Mouse (Mus musculus) Patski (cell line): ENCODE measurements around the gene Bcas2. TPM values are rescaled to one million over a fixed set of nuclear protein-coding genes. Genes with fewer than 3 reads are reported as not detected.
A peak's percentile ranks its signal among the peaks of the same experiment; 100 is the strongest.
"Not testable (repeated sequence)": the region's sequence is repeated elsewhere in the genome, so short reads cannot be mapped to it uniquely, and the experiment has no call there.

Experiments used
- ATAC-seq: fragments of 100-300 bp; one replicate; pipeline ENCODE4 v1.8.0; 2021
- CTCF ChIA-PET: fragments of 350-600 bp; sonication (Branson Sonifier 250); formaldehyde crosslinking; loops from one replicate; lab custom pipeline; 2022; ENCODE audit warnings: inconsistent platforms; lab: Charles Lee
- POLR2A ChIA-PET: fragments of 350-600 bp; sonication (Branson Sonifier 250); formaldehyde crosslinking; loops from one replicate; lab custom pipeline; 2022; ENCODE audit warnings: antibody characterized with exemption, inconsistent platforms; lab: Charles Lee
- DNase-seq: peaks from one replicate; pipeline ENCODE4 v3.0.0-alpha.2; 2011; ENCODE audit warnings: low read depth, low spot score
- H3K27me3 ChIP-seq: fragments of 371-371 bp; one replicate; pipeline ENCODE4 v1.5.1; 2021
- CTCF ChIP-seq: fragments of 100-300 bp; IDR thresholded peaks from one replicate; pipeline ENCODE4 v1.5.1; 2021
- in situ Hi-C: fragments of 300-500 bp; cut with MboI; formaldehyde crosslinking; loops from 3 replicates; pipeline ENCODE4 v1.11.1; 2018; ENCODE audit warnings: low pct_unique_long_range_greater_than_20kb, mixed read lengths
- polyA plus RNA-seq: library from polyadenylated mRNA; unstranded; gene quantifications from one replicate; pipeline ENCODE4 v1.2.3, GENCODE M21; 2021

Gene Bcas2
- polyA plus RNA-seq, 1 experiment from 2014 or later, result 135 TPM

GRCm38 (mm10) chr3:103139047-103139446, 32.4 kb upstream of the Bcas2 start:
- POLR2A ChIA-PET, result no interaction called here
- DNase-seq, result no peak
- CTCF ChIA-PET, result interaction anchor here (0.7 to 0.9 kb wide), 2 partner anchors 8 to 17 kb away, joined by 3 to 5 read pairs; no protein-coding TSS in a partner anchor
- in situ Hi-C loops, result no loop called here
- ATAC-seq, result no peak
- TF ChIP-seq CTCF, result no peak
- H3K27me3 ChIP-seq, result no peaks in the 10 kb centered on the region

GRCm38 (mm10) chr3:103140095-103140838, 31.2 kb upstream of the Bcas2 start:
- ChIA-PET CTCF (interaction anchor here (0.9 to 1.6 kb wide), 2 partner anchors 9 to 30 kb away, joined by 4 to 5 read pairs; no protein-coding TSS in a partner anchor), POLR2A (interaction anchor here (0.8 kb wide), 1 partner anchor 9 kb away, joined by 4 read pairs; no protein-coding TSS in a partner anchor)
- H3K27me3 ChIP-seq, in situ Hi-C loops, DNase-seq, ATAC-seq: not testable (repeated sequence)

GRCm38 (mm10) chr3:103141287-103141686, 30.2 kb upstream of the Bcas2 start:
- ATAC-seq, result no peak
- POLR2A ChIA-PET, result no interaction called here
- no peak for TF ChIP-seq CTCF

GRCm38 (mm10) chr3:103142366-103142765, 29.1 kb upstream of the Bcas2 start:
- CTCF ChIA-PET, result interaction anchor here (1.5 to 1.8 kb wide), 3 partner anchors 14 to 28 kb away, joined by 4 to 6 read pairs (median 4); no protein-coding TSS in a partner anchor
- in situ Hi-C loops, result no loop called here
- no peak for DNase-seq
- ATAC-seq, result no peak
- POLR2A ChIA-PET, result interaction anchor here (1.1 kb wide), 1 partner anchor 18 kb away, joined by 3 read pairs; no protein-coding TSS in a partner anchor
- no peaks in the 10 kb centered on the region for H3K27me3 ChIP-seq
- TF ChIP-seq CTCF, result no peak

More at GRCm38 (mm10) chr3:103141287-103141686, 30.2 kb upstream of the Bcas2 start:
- CTCF ChIA-PET, result interaction anchor here (1.6 kb wide), 1 partner anchor 29 kb away, joined by 4 read pairs; no protein-coding TSS in a partner anchor
- H3K27me3 ChIP-seq, result no peaks in the 10 kb centered on the region
- DNase-seq, result no peak
- in situ Hi-C loops, result no loop called here

- ATAC-seq (no peak), DNase-seq (no peak)
- in situ Hi-C loops, result no loop called here
- ChIA-PET POLR2A (no interaction called here), CTCF (interaction anchor here (2.7 kb wide), 1 partner anchor 8 kb away, joined by 10 read pairs; no protein-coding TSS in a partner anchor)
- no peak for TF ChIP-seq CTCF
- H3K27me3 ChIP-seq, result no peaks in the 10 kb centered on the region
Measured at GRCm38 (mm10) chr3:103145336-103145735, 26.1 kb upstream of the Bcas2 start.

- DNase-seq (no peak), ATAC-seq (no peak)
- in situ Hi-C loops, result no loop called here
- CTCF ChIA-PET, result interaction anchor here (0.6 to 2.7 kb wide), 2 partner anchors 8 to 32 kb away, joined by 3 to 10 read pairs; no protein-coding TSS in a partner anchor
- no peak for TF ChIP-seq CTCF
- POLR2A ChIA-PET, result no interaction called here
- H3K27me3 ChIP-seq, result no peaks in the 10 kb centered on the region
Measured at GRCm38 (mm10) chr3:103145791-103146190, 25.7 kb upstream of the Bcas2 start.

GRCm38 (mm10) chr3:103146330-103147166, 24.9 kb upstream of the Bcas2 start:
- in situ Hi-C loops, result no loop called here
- ATAC-seq, result no peak
- CTCF ChIA-PET, result interaction anchor here (0.6 kb wide), 1 partner anchor 33 kb away, joined by 3 read pairs; no protein-coding TSS in a partner anchor
- TF ChIP-seq CTCF, result no peak
- DNase-seq, result no peak
- POLR2A ChIA-PET, result no interaction called here
- H3K27me3 ChIP-seq, result no peaks in the 10 kb centered on the region

GRCm38 (mm10) chr3:103147775-103148174, 23.7 kb upstream of the Bcas2 start:
- in situ Hi-C loops, result no loop called here
- no peak for TF ChIP-seq CTCF
- CTCF ChIA-PET, result interaction anchor here (0.8 kb wide), 1 partner anchor 22 kb away, joined by 3 read pairs; no protein-coding TSS in a partner anchor
- POLR2A ChIA-PET, result no interaction called here
- DNase-seq, result no peak
- ATAC-seq, result no peak
- H3K27me3 ChIP-seq, result no peaks in the 10 kb centered on the region

GRCm38 (mm10) chr3:103148941-103149340, 22.5 kb upstream of the Bcas2 start:
- ATAC-seq, result no peak
- in situ Hi-C loops, result no loop called here

GRCm38 (mm10) chr3:103153761-103154160, 17.7 kb upstream of the Bcas2 start:
- no peaks in the 10 kb centered on the region for H3K27me3 ChIP-seq
- ATAC-seq (no peak), DNase-seq (no peak)
- CTCF ChIA-PET, result interaction anchor here (0.7 to 1.8 kb wide), 5 partner anchors 9 to 438 kb away, joined by 3 to 10 read pairs (median 4); no protein-coding TSS in a partner anchor
- POLR2A ChIA-PET, result interaction anchor here (1.3 kb wide), 1 partner anchor 17 kb away, joined by 4 read pairs; no protein-coding TSS in a partner anchor
- in situ Hi-C loops, result no loop called here
- TF ChIP-seq CTCF, result peak; percentile 70

More at GRCm38 (mm10) chr3:103148941-103149340, 22.5 kb upstream of the Bcas2 start:
- no peak for TF ChIP-seq CTCF
- no peak for DNase-seq
- ChIA-PET POLR2A (no interaction called here), CTCF (no interaction called here)
- no peaks in the 10 kb centered on the region for H3K27me3 ChIP-seq
